Mouse (Mus musculus) CD4-positive helper T cell, adult 2 months (primary cell): Measurements from ENCODE around the gene Gm45837.

ENCODE experiments used
- DNase-seq: peaks from one replicate; pipeline ENCODE4 v3.0.0-alpha.2; 2012; ENCODE audit warnings: low read depth, missing footprints, low spot score

Gm45837 gene

GRCm38 (mm10) chr7:101464927-101465326 is 54.2 kb downstream of the Gm45837 start:
- DNase-seq, result no peak

- DNase-seq, result no peak
Measured at GRCm38 (mm10) chr7:101465392-101465791, 54.7 kb downstream of the Gm45837 start.

- DNase-seq, result peak; percentile 83
Measured at GRCm38 (mm10) chr7:101465850-101466580, 55.3 kb downstream of the Gm45837 start.

GRCm38 (mm10) chr7:101466581-101467081 is 55.9 kb downstream of the Gm45837 start:
- DNase-seq, result peak; percentile 88

- DNase-seq, result no peak
Measured at GRCm38 (mm10) chr7:101471423-101471822, 60.7 kb downstream of the Gm45837 start.

- DNase-seq, result no peak
Measured at GRCm38 (mm10) chr7:101471968-101472480, 61.3 kb downstream of the Gm45837 start.

GRCm38 (mm10) chr7:101472598-101473558 is 62.2 kb downstream of the Gm45837 start:
- no peak for DNase-seq

- no peak for DNase-seq
Measured at GRCm38 (mm10) chr7:101474399-101474811, 63.7 kb downstream of the Gm45837 start.

GRCm38 (mm10) chr7:101476028-101476427 is 65.3 kb downstream of the Gm45837 start:
- no peak for DNase-seq

- no peak for DNase-seq
Measured at GRCm38 (mm10) chr7:101476493-101476892, 65.8 kb downstream of the Gm45837 start.

GRCm38 (mm10) chr7:101477200-101477599 is 66.5 kb downstream of the Gm45837 start:
- DNase-seq, result no peak

GRCm38 (mm10) chr7:101478099-101478498 is 67.4 kb downstream of the Gm45837 start:
- peak; percentile 60 for DNase-seq

- no peak for DNase-seq
Measured at GRCm38 (mm10) chr7:101479841-101480240, 69.2 kb downstream of the Gm45837 start.

- no peak for DNase-seq
Measured at GRCm38 (mm10) chr7:101480671-101481070, 70.0 kb downstream of the Gm45837 start.

GRCm38 (mm10) chr7:101481872-101482498 is 71.3 kb downstream of the Gm45837 start:
- DNase-seq, result no peak

- no peak for DNase-seq
Measured at GRCm38 (mm10) chr7:101482499-101483081, 71.9 kb downstream of the Gm45837 start.

GRCm38 (mm10) chr7:101483498-101484115 is 72.9 kb downstream of the Gm45837 start:
- no peak for DNase-seq

GRCm38 (mm10) chr7:101487102-101487501 is 76.4 kb downstream of the Gm45837 start:
- DNase-seq, result peak; percentile 44

GRCm38 (mm10) chr7:101490952-101491351 is 80.3 kb downstream of the Gm45837 start:
- no peak for DNase-seq

- DNase-seq, result no peak
Measured at GRCm38 (mm10) chr7:101498385-101498784, 87.7 kb downstream of the Gm45837 start.

- DNase-seq, result no peak
Measured at GRCm38 (mm10) chr7:101499251-101499650, 88.6 kb downstream of the Gm45837 start.
